Mouse (Mus musculus) kidney, adult 2 months (tissue): ENCODE results near the gene Ermn. TPM values are rescaled to one million over a fixed set of nuclear protein-coding genes. Genes with fewer than 3 reads are reported as not detected.

Experiments used
- DNase-seq: peaks from one replicate; pipeline ENCODE4 v3.0.0; 2021
- H3K27ac ChIP-seq: fragments of 200-500 bp; 2 replicates; pipeline ENCODE4 v1.5.1; 2012; ENCODE audit warnings: low read depth, low read length, control low read depth, inconsistent platforms; ENCODE audit not compliant: insufficient read depth
- H3K27me3 ChIP-seq: fragments of 200-500 bp; replicated peaks from 2 replicates; pipeline ENCODE4 v1.6.1; 2012; ENCODE audit warnings: mild to moderate bottlenecking, moderate library complexity, low read length, inconsistent platforms; ENCODE audit not compliant: control insufficient read depth, insufficient read depth
- H3K36me3 ChIP-seq: fragments of 200-500 bp; 2 replicates; pipeline ENCODE4 v1.6.1; 2012; ENCODE audit warnings: mild to moderate bottlenecking, moderate library complexity, low read length, inconsistent platforms; ENCODE audit not compliant: control insufficient read depth, insufficient read depth
- H3K4me1 ChIP-seq: fragments of 200-500 bp; 2 replicates; pipeline ENCODE4 v1.6.1; 2011; ENCODE audit warnings: low read length; ENCODE audit not compliant: control insufficient read depth, insufficient read depth
- H3K4me3 ChIP-seq: fragments of 200-500 bp; 2 replicates; pipeline ENCODE4 v1.5.1; 2011; ENCODE audit warnings: mild to moderate bottlenecking, low read depth, low read length, control low read depth; ENCODE audit not compliant: insufficient read depth
- CTCF ChIP-seq: fragments of 200-500 bp; conservative IDR thresholded peaks from 2 replicates; pipeline ENCODE4 v1.5.1; 2011; ENCODE audit warnings: low read depth, mild to moderate bottlenecking, control low read depth, low read length, moderate library complexity, mixed read lengths; ENCODE audit not compliant: insufficient read depth, insufficient read length
- POLR2A ChIP-seq: fragments of 200-500 bp; IDR thresholded peaks from one replicate; pipeline ENCODE4 v1.6.1; 2011; ENCODE audit warnings: low read depth, low read length, control low read depth
- WGBS: fragments of 180-500 bp; shearing (Covaris S2); methylation state at CpG from one replicate; pipeline ENCODE4 v1.1.7; 2018; 5-methylcytosine and 5-hydroxymethylcytosine counted together
- polyA plus RNA-seq: library from polyadenylated mRNA; depleted of rRNA; stranded (reverse); fragments of >200 nt; gene quantifications from 2 replicates; pipeline ENCODE4 v1.2.3, GENCODE M21; 2012; rRNA removed

The Ermn gene
- polyA plus RNA-seq, 1 experiment, result not detected

GRCm38 (mm10) chr2:58031431-58031830 lies 21.2 kb downstream of the Ermn start:
- Histone ChIP-seq H3K27ac (no peak overlapping the region), H3K36me3 (no peaks in the 10 kb centered on the region), H3K27me3 (no peaks in the 10 kb centered on the region), H3K4me3 (no peak overlapping the region), H3K4me1 (no peaks in the 10 kb centered on the region)
- no peak for TF ChIP-seq CTCF
- TF ChIP-seq POLR2A, result no peak
- 84% methylated on average over 3 of the region's 3 CpGs for WGBS
- DNase-seq, result no peak

DNA sequence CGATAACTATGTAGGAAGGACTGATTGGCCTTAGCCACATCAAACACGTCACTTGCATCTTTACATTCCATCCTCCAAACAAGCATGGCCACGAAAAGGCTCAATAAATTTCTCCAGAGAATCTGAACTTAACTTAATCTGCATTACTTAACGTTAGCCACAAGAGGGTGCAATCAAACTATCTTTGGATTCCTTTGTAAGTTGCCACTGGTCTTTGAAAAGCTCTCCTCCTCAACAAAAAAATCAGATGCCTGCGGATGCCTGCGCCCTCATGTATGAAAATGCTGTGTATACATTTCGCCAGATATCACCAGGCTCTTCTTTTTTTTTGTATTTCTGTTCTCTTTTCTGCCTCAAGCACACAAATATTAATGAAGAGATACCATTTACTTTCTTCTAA lies 23.3 kb downstream of the Ermn start:
- H3K27ac ChIP-seq, result no peak overlapping the region
- 19% methylated on average over 7 of the region's 7 CpGs for WGBS
- no peaks in the 10 kb centered on the region for H3K4me1 ChIP-seq
- no peaks in the 10 kb centered on the region for H3K36me3 ChIP-seq
- no peak overlapping the region for H3K4me3 ChIP-seq
- DNase-seq, result peak; percentile 8
- no peaks in the 10 kb centered on the region for H3K27me3 ChIP-seq
- TF ChIP-seq POLR2A (no peak), CTCF (no peak)

- no peaks in the 10 kb centered on the region for H3K36me3 ChIP-seq
- WGBS, result 87% methylated on average over 5 of the region's 5 CpGs
- H3K27ac ChIP-seq, result no peak overlapping the region
- H3K4me3 ChIP-seq, result no peak overlapping the region
- TF ChIP-seq CTCF (no peak), POLR2A (no peak)
- H3K27me3 ChIP-seq, result no peaks in the 10 kb centered on the region
- no peak for DNase-seq
- H3K4me1 ChIP-seq, result no peaks in the 10 kb centered on the region
Measured at GRCm38 (mm10) chr2:58026740-58027139, 25.9 kb downstream of the Ermn start.

- no peak overlapping the region for H3K4me3 ChIP-seq
- DNase-seq, result no peak
- TF ChIP-seq POLR2A (no peak), CTCF (no peak)
- H3K4me1 ChIP-seq, result no peaks in the 10 kb centered on the region
- WGBS, result 84% methylated on average over 6 of the region's 6 CpGs
- no peaks in the 10 kb centered on the region for H3K27me3 ChIP-seq
- H3K36me3 ChIP-seq, result no peaks in the 10 kb centered on the region
- H3K27ac ChIP-seq, result no peak overlapping the region
Measured at GRCm38 (mm10) chr2:58023556-58023955, 29.1 kb downstream of the Ermn start.

DNA sequence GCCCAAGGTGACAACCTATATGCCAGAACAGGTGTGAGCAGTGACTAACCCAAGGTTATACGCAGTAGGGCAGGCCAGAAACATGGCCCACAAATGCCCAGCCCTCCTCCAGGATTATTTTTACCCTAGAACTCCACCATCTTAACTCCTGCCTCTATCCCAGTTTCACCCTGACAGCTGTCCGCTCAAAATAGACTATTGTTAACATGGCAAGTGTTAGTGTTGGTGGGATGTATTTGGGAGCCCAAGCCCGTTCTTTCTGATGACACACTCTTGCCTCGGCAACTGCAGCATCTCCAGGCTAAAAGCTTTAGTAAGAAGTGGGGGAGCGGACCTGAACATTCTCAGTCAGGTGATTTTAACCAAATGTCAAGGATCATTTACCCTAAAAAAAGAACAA lies 45.6 kb downstream of the Ermn start:
- no peak for DNase-seq
- H3K27me3 ChIP-seq, result no peaks in the 10 kb centered on the region
- H3K36me3 ChIP-seq, result no peaks in the 10 kb centered on the region
- TF ChIP-seq POLR2A, result no peak
- H3K27ac ChIP-seq, result no peak overlapping the region
- WGBS, result 84% methylated on average over 5 of the region's 5 CpGs
- H3K4me3 ChIP-seq, result no peak overlapping the region
- no peaks in the 10 kb centered on the region for H3K4me1 ChIP-seq

GRCm38 (mm10) chr2:58001497-58001896 lies 51.2 kb downstream of the Ermn start:
- no peaks in the 10 kb centered on the region for H3K27me3 ChIP-seq
- no peak for DNase-seq
- no peak overlapping the region for H3K27ac ChIP-seq
- H3K4me3 ChIP-seq, result no peak overlapping the region
- 50% methylated on average over 3 of the region's 3 CpGs for WGBS
- H3K36me3 ChIP-seq, result no peaks in the 10 kb centered on the region
- TF ChIP-seq POLR2A (no peak), CTCF (no peak)
- no peaks in the 10 kb centered on the region for H3K4me1 ChIP-seq

GRCm38 (mm10) chr2:57997752-57998430 lies 54.8 kb downstream of the Ermn start, which contains the start of gene Galnt5:
TSS of gene Galnt5 (plus strand) at chr2:57997884.
- TF ChIP-seq POLR2A, result no peak
- TF ChIP-seq CTCF, result no peak
- H3K27ac ChIP-seq, result no peak within 1 kb of the TSS
- 14% methylated on average over 12 of the region's 12 CpGs for WGBS
- no peaks in the 10 kb centered on the region for H3K27me3 ChIP-seq
- H3K4me3 ChIP-seq, result peak within 1 kb of the TSS; percentile 9
- H3K4me1 ChIP-seq, result no peaks in the 10 kb centered on the region
- H3K36me3 ChIP-seq, result no peaks in the 10 kb centered on the region
- no peak for DNase-seq

Other genes with a start within 250 kb of the Ermn start
- 0.02 and 0.04 TPM in 2 replicates for gene Galnt5, start 55.0 kb downstream of the Ermn start, polyA plus RNA-seq
- 22.0 and 23.1 TPM in 2 replicates for gene Cytip, start 142.7 kb upstream of the Ermn start, polyA plus RNA-seq